Mouse (Mus musculus) kidney, adult 18-20 months (tissue): ENCODE measurements around the gene Ugt1a6b.

Experiments
- DNase-seq: peaks from one replicate; pipeline ENCODE4 v3.0.0; 2021

Gene Ugt1a6b

DNA sequence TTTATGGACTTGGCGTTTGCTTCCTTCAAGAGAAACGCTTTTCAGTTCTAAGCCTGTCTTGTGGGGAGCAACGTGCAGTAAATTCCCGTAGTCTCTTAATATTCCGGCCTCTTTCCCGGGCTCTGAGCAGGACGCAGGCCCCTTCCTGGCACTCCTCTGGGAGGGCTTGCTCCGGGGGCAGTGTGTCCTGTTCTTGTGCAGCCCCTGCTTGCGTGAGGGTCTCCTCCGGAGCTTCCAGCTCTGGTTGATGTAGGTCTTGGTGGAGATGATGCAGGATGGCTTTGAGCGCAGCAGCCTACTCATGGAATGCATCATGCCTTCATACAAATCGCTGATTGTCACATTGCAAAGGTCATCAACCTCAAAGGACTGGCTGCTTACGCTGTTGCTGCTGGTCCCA is 163.1 kb downstream of the Ugt1a6b start:
- no peak for DNase-seq

DNA sequence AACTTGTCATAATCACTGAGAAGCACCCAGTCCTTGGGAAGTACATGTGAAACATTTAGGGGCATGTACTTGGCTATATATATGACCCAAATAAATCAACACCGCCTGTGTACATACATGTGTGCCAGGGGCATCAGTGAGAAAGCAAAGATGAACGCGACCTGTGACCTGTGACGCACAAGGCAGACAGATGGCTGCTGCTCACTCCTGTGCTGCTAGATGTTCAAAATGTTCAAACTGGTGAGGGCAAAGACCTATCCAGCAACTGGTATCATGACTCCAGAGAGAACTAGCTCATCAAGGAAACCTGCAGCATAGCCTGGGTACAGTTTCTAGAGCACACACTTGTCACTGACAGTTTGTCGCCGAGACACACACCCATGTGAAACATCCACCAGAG is 164.4 kb downstream of the Ugt1a6b start:
- no peak for DNase-seq

- DNase-seq, result no peak
Observed at GRCm38 (mm10) chr1:88268070-88268469, 165.0 kb downstream of the Ugt1a6b start.
